Mouse (Mus musculus): Measurements from ENCODE around the gene Ier5. TPM values are rescaled to one million over a fixed set of nuclear protein-coding genes. Genes with fewer than 3 reads are reported as not detected.
A peak's percentile ranks its signal among the peaks of the same experiment; 100 is the strongest.

The Ier5 gene
- polyA plus RNA-seq, 1 experiment from 2014 or later, result 7.1 TPM

GRCm38 (mm10) chr1:155097931-155098485 lies 1.4 kb downstream of the Ier5 start:
- H3K27ac ChIP-seq, result peak overlapping the region; percentile 88
- no peaks in the 10 kb centered on the region for H3K9me3 ChIP-seq
- H3K4me2 ChIP-seq, result peak overlapping the region; percentile 79
- WGBS, result under 1% methylated on average over 33 of the region's 33 CpGs
- ATAC-seq (ENCODE audit: insufficient number of reproducible peaks, low FRiP score, low TSS enrichment, low read depth), result 0 out of 2 replicates have a peak, but pooled peaks have one; percentile 11
- H3K4me3 ChIP-seq, result peak overlapping the region; percentile 93
- H3K4me1 ChIP-seq, result peaks cover 26% of the 10 kb centered on the region
- H3K9ac ChIP-seq, result peak overlapping the region; percentile 98
- H3K36me3 ChIP-seq, result no peaks in the 10 kb centered on the region
- H3K27me3 ChIP-seq, result no peaks in the 10 kb centered on the region

- H3K9ac ChIP-seq, result peak overlapping the region; percentile 98; the same call in 1 of the 2 replicates
Observed at GRCm38 (mm10) chr1:155097354-155097753, 2.1 kb downstream of the Ier5 start.

GRCm38 (mm10) chr1:155096620-155097261 lies 2.7 kb downstream of the Ier5 start:
- no peak overlapping the region for H3K9ac ChIP-seq
- H3K9me3 ChIP-seq, result no peaks in the 10 kb centered on the region
- no peaks in the 10 kb centered on the region for H3K36me3 ChIP-seq
- 69% methylated on average over 4 of the region's 4 CpGs for WGBS
- H3K27ac ChIP-seq, result no peak overlapping the region
- H3K4me2 ChIP-seq, result peak overlapping the region; percentile 79
- ATAC-seq (ENCODE audit: insufficient number of reproducible peaks, low FRiP score, low TSS enrichment, low read depth), result no peak
- H3K4me1 ChIP-seq, result peaks cover 39% of the 10 kb centered on the region
- H3K4me3 ChIP-seq, result no peak overlapping the region
- no peaks in the 10 kb centered on the region for H3K27me3 ChIP-seq

More at GRCm38 (mm10) chr1:155097354-155097753, 2.1 kb downstream of the Ier5 start:
- ATAC-seq (ENCODE audit: insufficient number of reproducible peaks, low FRiP score, low TSS enrichment, low read depth), result no peak
- H3K36me3 ChIP-seq, result no peaks in the 10 kb centered on the region
- 25% methylated on average over 6 of the region's 6 CpGs for WGBS
- H3K4me2 ChIP-seq, result peak overlapping the region; percentile 79
- no peaks in the 10 kb centered on the region for H3K9me3 ChIP-seq
- peaks cover 33% of the 10 kb centered on the region for H3K4me1 ChIP-seq
- peak overlapping the region; percentile 88; the same call in 1 of the 2 replicates for H3K27ac ChIP-seq
- no peaks in the 10 kb centered on the region for H3K27me3 ChIP-seq
- peak overlapping the region; percentile 93 for H3K4me3 ChIP-seq

GRCm38 (mm10) chr1:155093971-155094707 lies 5.3 kb downstream of the Ier5 start:
- Histone ChIP-seq H3K36me3 (no peaks in the 10 kb centered on the region), H3K9me3 (no peaks in the 10 kb centered on the region), H3K27ac (peak overlapping the region; percentile 90), H3K4me2 (peak overlapping the region; percentile 8; the same call in 1 of the 2 replicates), H3K9ac (no peak overlapping the region), H3K27me3 (no peaks in the 10 kb centered on the region), H3K4me3 (no peak overlapping the region), H3K4me1 (peaks cover 58% of the 10 kb centered on the region)
- WGBS, result 42% methylated on average over 9 of the region's 9 CpGs
- ATAC-seq (ENCODE audit: insufficient number of reproducible peaks, low FRiP score, low TSS enrichment, low read depth), result no peak

- no peak overlapping the region for H3K4me3 ChIP-seq
- no peaks in the 10 kb centered on the region for H3K36me3 ChIP-seq
- 22% methylated on average over 4 of the region's 4 CpGs for WGBS
- H3K27me3 ChIP-seq, result no peaks in the 10 kb centered on the region
- 0 out of 2 replicates have a peak, but pooled peaks have one; percentile 18 for ATAC-seq (ENCODE audit: insufficient number of reproducible peaks, low FRiP score, low TSS enrichment, low read depth)
- no peak overlapping the region for H3K9ac ChIP-seq
- H3K4me1 ChIP-seq, result peaks cover 63% of the 10 kb centered on the region
- H3K27ac ChIP-seq, result peak overlapping the region; percentile 90
- H3K4me2 ChIP-seq, result peak overlapping the region; percentile 8; the same call in 1 of the 2 replicates
- no peaks in the 10 kb centered on the region for H3K9me3 ChIP-seq
Observed at GRCm38 (mm10) chr1:155093145-155093791, 6.2 kb downstream of the Ier5 start.

GRCm38 (mm10) chr1:155091842-155092800 lies 7.3 kb downstream of the Ier5 start:
- Histone ChIP-seq H3K36me3 (no peaks in the 10 kb centered on the region), H3K9me3 (no peaks in the 10 kb centered on the region), H3K9ac (no peak overlapping the region), H3K27me3 (no peaks in the 10 kb centered on the region), H3K4me3 (no peak overlapping the region), H3K4me1 (peaks cover 65% of the 10 kb centered on the region), H3K27ac (peak overlapping the region; percentile 90), H3K4me2 (peak overlapping the region; percentile 36)
- WGBS, result 10% methylated on average over 14 of the region's 14 CpGs
- peak; percentile 69 for ATAC-seq (ENCODE audit: insufficient number of reproducible peaks, low FRiP score, low TSS enrichment, low read depth)

GRCm38 (mm10) chr1:155091374-155091841 lies 8.0 kb downstream of the Ier5 start:
- H3K27ac ChIP-seq, result peak overlapping the region; percentile 90
- no peak overlapping the region for H3K4me3 ChIP-seq
- H3K4me1 ChIP-seq, result peaks cover 71% of the 10 kb centered on the region
- H3K9ac ChIP-seq, result no peak overlapping the region
- no peak for ATAC-seq (ENCODE audit: insufficient number of reproducible peaks, low FRiP score, low TSS enrichment, low read depth)
- no peaks in the 10 kb centered on the region for H3K27me3 ChIP-seq
- peak overlapping the region; percentile 36 for H3K4me2 ChIP-seq
- no peaks in the 10 kb centered on the region for H3K9me3 ChIP-seq
- no peaks in the 10 kb centered on the region for H3K36me3 ChIP-seq
- 33% methylated on average over 7 of the region's 7 CpGs for WGBS

GRCm38 (mm10) chr1:155090736-155091135 lies 8.7 kb downstream of the Ier5 start:
- no peak for ATAC-seq (ENCODE audit: insufficient number of reproducible peaks, low FRiP score, low TSS enrichment, low read depth)
- Histone ChIP-seq H3K4me1 (peaks cover 74% of the 10 kb centered on the region), H3K9ac (no peak overlapping the region), H3K27ac (peak overlapping the region; percentile 44; the same call in 1 of the 2 replicates), H3K9me3 (no peaks in the 10 kb centered on the region), H3K4me3 (no peak overlapping the region), H3K36me3 (no peaks in the 10 kb centered on the region), H3K27me3 (no peaks in the 10 kb centered on the region), H3K4me2 (no peak overlapping the region)
- WGBS, result 43% methylated on average over 1 of the region's 1 CpGs

GRCm38 (mm10) chr1:155090327-155090726 lies 9.1 kb downstream of the Ier5 start:
- no peaks in the 10 kb centered on the region for H3K27me3 ChIP-seq
- no peaks in the 10 kb centered on the region for H3K36me3 ChIP-seq
- H3K27ac ChIP-seq, result peak overlapping the region; percentile 44; the same call in 1 of the 2 replicates
- WGBS, result 80% methylated on average over 7 of the region's 7 CpGs
- H3K9ac ChIP-seq, result no peak overlapping the region
- ATAC-seq (ENCODE audit: insufficient number of reproducible peaks, low FRiP score, low TSS enrichment, low read depth), result no peak
- no peaks in the 10 kb centered on the region for H3K9me3 ChIP-seq
- H3K4me1 ChIP-seq, result peaks cover 77% of the 10 kb centered on the region
- H3K4me2 ChIP-seq, result no peak overlapping the region
- H3K4me3 ChIP-seq, result no peak overlapping the region

- Histone ChIP-seq H3K4me3 (no peak overlapping the region), H3K27me3 (no peaks in the 10 kb centered on the region), H3K27ac (peak overlapping the region; percentile 30), H3K9me3 (no peaks in the 10 kb centered on the region), H3K4me2 (no peak overlapping the region), H3K4me1 (peaks cover 83% of the 10 kb centered on the region), H3K36me3 (no peaks in the 10 kb centered on the region), H3K9ac (no peak overlapping the region)
- ATAC-seq (ENCODE audit: insufficient number of reproducible peaks, low FRiP score, low TSS enrichment, low read depth), result no peak
- 36% methylated on average over 16 of the region's 16 CpGs for WGBS
Observed at GRCm38 (mm10) chr1:155088847-155089603, 10.4 kb downstream of the Ier5 start.

Data from limb, embryonic 15.5 days (tissue).